Mouse (Mus musculus) small intestine, adult 2 months (tissue): ENCODE measurements around the gene Taf1c. TPM values are rescaled to one million over a fixed set of nuclear protein-coding genes. Genes with fewer than 3 reads are reported as not detected.

ENCODE experiments used
- H3K27ac ChIP-seq: fragments of 200-500 bp; 2 replicates; pipeline ENCODE4 v1.5.1; 2012; ENCODE audit warnings: low read depth, low read length, control low read depth, inconsistent platforms; ENCODE audit not compliant: insufficient read depth
- H3K27me3 ChIP-seq: fragments of 200-500 bp; 2 replicates; pipeline ENCODE4 v1.6.1; 2012; ENCODE audit warnings: mild to moderate bottlenecking, moderate library complexity, low read length, inconsistent platforms; ENCODE audit not compliant: control insufficient read depth, insufficient read depth
- H3K36me3 ChIP-seq: fragments of 200-500 bp; 2 replicates; pipeline ENCODE4 v1.6.1; 2012; ENCODE audit warnings: mild to moderate bottlenecking, low read length, control low read depth, inconsistent platforms; ENCODE audit not compliant: control insufficient read depth, insufficient read depth
- H3K4me1 ChIP-seq: fragments of 200-500 bp; 2 replicates; pipeline ENCODE4 v1.6.1; 2012; ENCODE audit warnings: low read length, inconsistent platforms, mixed read lengths; ENCODE audit not compliant: control insufficient read depth, insufficient read depth, insufficient read length
- H3K4me3 ChIP-seq: fragments of 200-500 bp; 2 replicates; pipeline ENCODE4 v1.5.1; 2012; ENCODE audit warnings: low read depth, mild to moderate bottlenecking, control low read depth, inconsistent platforms, low read length, moderate library complexity
- CTCF ChIP-seq: fragments of 200-500 bp; IDR thresholded peaks from 2 replicates; pipeline ENCODE4 v1.5.1; 2012; ENCODE audit warnings: low read depth, mild to moderate bottlenecking, control low read depth, inconsistent platforms, low read length, moderate library complexity, mixed read lengths; ENCODE audit not compliant: insufficient replicate concordance, insufficient read length; ENCODE audit errors: extremely low read depth
- POLR2A ChIP-seq: fragments of 200-500 bp; IDR thresholded peaks from 2 replicates; pipeline ENCODE4 v1.6.1; 2012; ENCODE audit warnings: low read depth, mild to moderate bottlenecking, control low read depth, inconsistent platforms, low read length, moderate library complexity
- WGBS: fragments of 180-500 bp; shearing (Covaris S2); methylation state at CpG from one replicate; pipeline ENCODE4 v1.1.7; 2018; 5-methylcytosine and 5-hydroxymethylcytosine counted together
- polyA plus RNA-seq: library from polyadenylated mRNA; depleted of rRNA; stranded (reverse); fragments of >200 nt; gene quantifications from 2 replicates; pipeline ENCODE4 v1.2.3, GENCODE M21; 2012

Taf1c gene
- polyA plus RNA-seq, 1 experiment, result 23.6 TPM

DNA sequence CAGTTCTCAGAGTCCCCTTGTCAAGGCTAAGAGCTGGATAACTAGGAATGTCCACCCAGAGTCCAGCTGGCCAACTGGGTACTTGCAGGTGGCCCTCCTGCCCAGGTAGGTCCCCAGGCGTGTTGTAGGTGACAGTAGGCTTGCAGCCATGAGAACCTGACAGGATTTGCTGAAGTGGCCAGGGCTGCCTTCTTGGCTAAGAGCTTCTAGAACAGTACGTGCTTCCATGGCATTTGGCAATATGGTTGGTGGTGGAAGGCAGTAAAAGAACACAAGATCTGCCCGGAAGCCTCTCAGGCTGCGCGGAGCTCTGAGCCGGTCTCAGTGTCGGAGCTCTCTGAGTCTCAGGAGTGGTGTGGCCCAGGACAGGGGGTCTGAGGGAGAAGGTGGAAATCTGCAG, 19.9 kb upstream of the Taf1c start:
- Histone ChIP-seq H3K4me3 (no peak overlapping the region), H3K27me3 (no peaks in the 10 kb centered on the region), H3K4me1 (peaks cover 10% of the 10 kb centered on the region), H3K27ac (no peak overlapping the region), H3K36me3 (no peaks in the 10 kb centered on the region)
- TF ChIP-seq CTCF (no peak), POLR2A (no peak)
- WGBS, result 90% methylated on average over 7 of the region's 7 CpGs

DNA sequence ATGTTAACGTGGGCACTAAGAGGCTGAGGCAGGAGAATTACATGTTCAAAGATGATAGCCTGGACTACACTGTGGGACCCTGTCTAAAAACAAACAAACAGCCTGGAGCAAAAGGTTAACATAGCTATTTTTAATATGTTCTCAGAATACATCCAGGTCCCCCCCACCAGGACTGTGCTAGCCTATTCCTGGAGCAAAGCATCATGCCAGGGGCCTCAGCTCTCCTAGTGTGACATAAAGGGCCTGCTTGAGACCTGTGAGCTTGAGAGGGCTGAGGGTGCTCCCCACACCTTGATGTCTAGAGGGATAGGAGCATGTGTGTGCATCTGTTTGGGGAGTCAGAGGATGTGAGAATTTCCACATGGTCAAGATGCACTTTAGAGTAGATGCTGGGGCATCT, 18.7 kb upstream of the Taf1c start:
- TF ChIP-seq POLR2A, result no peak
- no peak for TF ChIP-seq CTCF
- H3K36me3 ChIP-seq, result no peaks in the 10 kb centered on the region

DNA sequence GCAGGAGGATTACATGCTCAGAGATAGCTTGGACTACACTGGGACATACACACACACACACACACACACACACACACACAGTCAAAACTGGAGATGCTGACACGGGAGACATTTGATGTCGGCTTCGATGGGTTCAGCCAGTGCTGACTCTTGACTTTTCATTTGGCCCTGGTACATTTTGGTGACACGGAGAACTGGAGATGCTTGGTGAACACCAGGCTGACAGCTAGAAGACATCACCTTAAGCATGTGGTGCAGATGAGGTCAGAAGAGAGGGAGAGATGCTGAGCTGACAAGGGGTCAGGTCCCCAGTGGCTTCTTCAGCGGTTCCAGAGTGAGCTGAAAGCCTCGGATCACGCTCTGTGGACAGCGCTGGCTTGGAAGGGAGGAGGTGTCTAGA, 18.0 kb upstream of the Taf1c start:
- Histone ChIP-seq H3K27ac (no peak overlapping the region), H3K36me3 (no peaks in the 10 kb centered on the region), H3K4me3 (no peak overlapping the region), H3K4me1 (peaks cover 10% of the 10 kb centered on the region), H3K27me3 (no peaks in the 10 kb centered on the region)
- 90% methylated on average over 8 of the region's 8 CpGs for whole genome bisulfite sequencing
- TF ChIP-seq POLR2A, result no peak
- no peak for TF ChIP-seq CTCF

More for the DNA sequence above, 18.7 kb upstream of the Taf1c start:
- Histone ChIP-seq H3K4me3 (no peak overlapping the region), H3K27ac (no peak overlapping the region), H3K4me1 (peaks cover 10% of the 10 kb centered on the region), H3K27me3 (no peaks in the 10 kb centered on the region)
- WGBS, result 79% methylated on average over 1 of the region's 1 CpGs

DNA sequence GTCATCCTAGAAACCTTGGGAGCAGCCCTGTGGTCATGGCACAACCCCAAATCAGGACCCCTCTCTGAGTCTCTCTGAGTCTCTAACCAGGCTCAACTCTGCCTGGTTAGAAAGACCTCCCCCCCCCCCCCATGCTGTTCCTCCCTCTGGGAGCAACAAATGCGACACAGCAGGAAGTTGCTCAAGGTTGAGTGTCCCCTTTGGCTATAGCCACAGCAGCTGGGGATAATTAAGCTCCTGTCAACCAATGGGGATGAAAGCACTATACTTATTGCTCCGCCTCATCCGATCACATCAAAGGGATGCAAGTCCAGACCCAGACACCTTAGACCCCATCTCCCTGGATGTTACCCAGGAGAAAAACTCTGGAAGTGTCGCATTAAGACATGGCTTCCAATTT, 17.5 kb upstream of the Taf1c start:
- H3K4me1 ChIP-seq, result peaks cover 6% of the 10 kb centered on the region; the same call in 1 of the 2 replicates
- H3K27me3 ChIP-seq, result no peaks in the 10 kb centered on the region
- no peaks in the 10 kb centered on the region for H3K36me3 ChIP-seq
- H3K4me3 ChIP-seq, result no peak overlapping the region
- H3K27ac ChIP-seq, result no peak overlapping the region
- TF ChIP-seq CTCF, result no peak
- no peak for TF ChIP-seq POLR2A
- WGBS, result 71% methylated on average over 4 of the region's 4 CpGs

DNA sequence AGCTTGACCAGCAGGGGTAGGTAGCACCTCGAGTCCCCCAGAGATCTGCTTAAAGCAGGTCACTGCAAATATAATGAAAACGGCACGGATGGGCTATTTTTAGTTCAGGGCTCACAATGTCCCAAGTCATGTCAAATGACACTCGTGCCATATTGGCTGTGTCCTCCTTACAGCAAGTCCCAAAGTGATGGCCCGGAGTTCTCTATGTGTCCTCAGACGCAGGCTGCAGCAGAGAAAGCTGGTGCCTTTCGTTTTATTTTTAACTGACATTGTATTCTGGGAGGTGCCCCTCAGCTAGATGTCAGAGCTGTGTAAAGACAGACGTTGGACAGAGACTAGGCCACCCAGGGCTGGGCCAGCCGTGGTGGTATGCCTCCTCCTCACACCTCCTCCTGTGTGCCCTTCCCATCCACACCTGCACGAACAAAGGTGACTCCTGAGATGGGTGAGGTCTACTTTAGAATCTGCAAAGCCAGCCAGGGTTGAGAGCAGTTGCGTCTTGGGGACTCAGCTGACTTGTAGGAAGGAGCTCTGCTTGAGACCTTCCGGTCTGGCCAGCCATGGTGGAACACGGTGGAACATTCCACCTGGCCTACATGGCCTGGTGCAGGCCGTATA, 15.9 kb upstream of the Taf1c start:
- no peak overlapping the region for H3K27ac ChIP-seq
- 81% methylated on average over 14 of the region's 14 CpGs for WGBS
- H3K36me3 ChIP-seq, result no peaks in the 10 kb centered on the region
- H3K4me3 ChIP-seq, result no peak overlapping the region
- TF ChIP-seq POLR2A (no peak), CTCF (no peak)
- no peaks in the 10 kb centered on the region for H3K27me3 ChIP-seq
- no peaks in the 10 kb centered on the region for H3K4me1 ChIP-seq

DNA sequence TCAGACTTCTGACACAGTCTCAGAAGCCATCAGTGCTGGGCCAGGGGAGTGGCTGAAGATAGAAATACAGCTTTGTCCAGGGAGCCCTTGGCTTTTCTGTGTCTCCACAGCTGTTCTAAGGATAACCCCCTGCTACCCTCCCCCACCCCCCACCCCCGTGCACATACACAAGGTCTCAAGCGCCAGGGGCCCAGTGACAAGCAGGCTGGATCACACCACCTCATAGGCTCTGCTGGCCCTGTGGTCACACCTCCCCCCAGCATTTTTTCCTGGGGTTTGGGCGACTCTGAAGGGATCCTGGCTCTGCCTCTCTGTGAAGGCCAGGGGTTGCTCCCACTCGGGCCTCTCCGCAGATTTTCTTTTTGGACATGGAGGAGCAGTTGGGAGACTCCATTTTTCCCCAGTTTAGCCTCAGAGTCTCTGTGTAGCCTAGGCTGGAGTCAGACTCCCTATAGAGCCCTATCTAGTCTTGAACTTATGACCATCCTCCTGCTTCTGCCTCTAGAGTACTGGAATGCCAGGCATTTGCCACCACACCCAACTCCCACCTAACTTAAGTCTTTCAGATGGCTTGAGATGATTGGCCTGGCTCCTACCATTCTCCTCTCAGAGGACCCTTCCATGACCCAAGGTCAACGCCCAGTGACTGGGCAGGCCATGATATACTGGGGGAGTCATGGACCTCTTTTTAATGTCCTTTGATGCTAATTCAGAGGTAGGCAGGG, 15.3 kb upstream of the Taf1c start:
- no peaks in the 10 kb centered on the region for H3K36me3 ChIP-seq

DNA sequence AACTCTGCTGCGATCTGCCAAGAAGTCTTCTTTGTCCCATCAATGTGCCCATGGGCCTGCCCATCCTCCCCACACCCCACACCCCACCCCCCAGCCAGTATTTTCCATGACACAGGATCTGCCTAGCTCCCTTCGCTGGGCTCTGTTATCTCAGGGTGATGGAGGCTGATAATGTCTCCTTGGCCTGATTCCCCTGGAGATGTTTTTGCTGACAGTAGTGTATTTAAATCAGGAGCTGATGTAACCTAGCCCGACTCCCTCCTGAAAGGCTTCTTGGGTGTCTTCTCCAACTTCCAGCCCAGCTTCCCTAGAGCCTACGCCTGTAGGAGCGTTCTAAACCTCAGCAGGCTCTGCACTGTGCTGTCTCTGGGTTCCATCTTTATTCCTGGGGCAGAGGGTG, 13.9 kb upstream of the Taf1c start:
- no peak overlapping the region for H3K27ac ChIP-seq
- no peaks in the 10 kb centered on the region for H3K27me3 ChIP-seq
- no peaks in the 10 kb centered on the region for H3K36me3 ChIP-seq
- no peak overlapping the region for H3K4me3 ChIP-seq
- peaks cover 1% of the 10 kb centered on the region; the same call in 1 of the 2 replicates for H3K4me1 ChIP-seq
- WGBS, result 67% methylated on average over 5 of the region's 5 CpGs
- TF ChIP-seq CTCF, result no peak
- TF ChIP-seq POLR2A, result no peak

More for the DNA sequence above, 15.3 kb upstream of the Taf1c start:
- no peak overlapping the region for H3K4me3 ChIP-seq
- 85% methylated on average over 6 of the region's 6 CpGs for WGBS
- TF ChIP-seq POLR2A (no peak), CTCF (no peak)
- H3K27ac ChIP-seq, result no peak overlapping the region
- H3K4me1 ChIP-seq, result no peaks in the 10 kb centered on the region
- H3K27me3 ChIP-seq, result no peaks in the 10 kb centered on the region
